Mouse (Mus musculus) MEL (cell line): Measurements from ENCODE around the gene Lyrm1. TPM values are rescaled to one million over a fixed set of nuclear protein-coding genes. Genes with fewer than 3 reads are reported as not detected.

Source experiments
- DNase-seq: peaks from one replicate; pipeline ENCODE4 v3.0.0; 2011; ENCODE audit warnings: low read depth, low spot score
- H3K27ac ChIP-seq: 2 replicates; pipeline ENCODE4 v1.5.1; 2012; ENCODE audit warnings: low read depth, mild to moderate bottlenecking, control low read depth, low read length, moderate library complexity; ENCODE audit not compliant: control insufficient read depth
- H3K27me3 ChIP-seq, 2 experiments: fragments of 150-350 bp in 1 of 2; sonication (generic) in 1 of 2; 2 replicates each; pipeline ENCODE4 v1.6.1; 2012; ENCODE audit warnings: low read length in 2 of 2, mild to moderate bottlenecking in 2 of 2, improper control_type of control experiment in 1 of 2, moderate library complexity in 1 of 2; ENCODE audit not compliant: insufficient read depth in 2 of 2, control insufficient read depth in 1 of 2
- H3K36me3 ChIP-seq, 2 experiments: 2 replicates each; pipeline ENCODE4 v1.6.1; 2012 to 2014; ENCODE audit warnings: low read length in 2 of 2, improper control_type of control experiment in 1 of 2, inconsistent platforms in 1 of 2, mild to moderate bottlenecking in 1 of 2; ENCODE audit not compliant: insufficient read depth in 2 of 2, control insufficient read depth in 1 of 2
- H3K4me1 ChIP-seq, 2 experiments: fragments of 150-350 bp in 1 of 2; sonication (generic) in 1 of 2; 2 replicates each; pipeline ENCODE4 v1.6.1; 2012; ENCODE audit warnings: low read length in 2 of 2, improper control_type of control experiment in 1 of 2, mild to moderate bottlenecking in 1 of 2; ENCODE audit not compliant: insufficient read depth in 2 of 2, control insufficient read depth in 1 of 2
- H3K4me3 ChIP-seq, 2 experiments: fragments of 150-350 bp in 1 of 2; sonication (generic) in 1 of 2; 2 replicates each; pipeline ENCODE4 v1.5.1; 2012; ENCODE audit warnings: low read depth in 2 of 2, low read length in 2 of 2, mild to moderate bottlenecking in 2 of 2, moderate library complexity in 2 of 2, control low read depth in 1 of 2, improper control_type of control experiment in 1 of 2; ENCODE audit not compliant: control insufficient read depth in 1 of 2, insufficient read depth in 1 of 2
- H3K79me2 ChIP-seq: 2 replicates; pipeline ENCODE4 v1.6.1; 2012; ENCODE audit warnings: mild to moderate bottlenecking, low read length, moderate library complexity; ENCODE audit not compliant: control insufficient read depth, poor library complexity, insufficient read depth
- H3K9ac ChIP-seq: 2 replicates; pipeline ENCODE4 v1.6.1; 2012; ENCODE audit warnings: low read depth, mild to moderate bottlenecking, control low read depth, low read length, moderate library complexity; ENCODE audit not compliant: control insufficient read depth, poor library complexity, severe bottlenecking
- H3K9me3 ChIP-seq: fragments of 150-350 bp; sonication (generic); replicated peaks from 2 replicates; pipeline ENCODE4 v1.6.1; 2012; ENCODE audit warnings: mild to moderate bottlenecking, low read length, improper control_type of control experiment, moderate library complexity; ENCODE audit not compliant: insufficient read depth
- BHLHE40 ChIP-seq: IDR thresholded peaks from 2 replicates; pipeline ENCODE4 v1.6.1; 2012; ENCODE audit warnings: low read depth, mild to moderate bottlenecking, inconsistent platforms, low read length, improper control_type of control experiment, borderline replicate concordance
- CHD1 ChIP-seq: IDR thresholded peaks from 2 replicates; pipeline ENCODE4 v1.6.1; 2012; ENCODE audit warnings: low read depth, mild to moderate bottlenecking, inconsistent platforms, low read length, improper control_type of control experiment
- CTCF ChIP-seq, 3 experiments: IDR thresholded peaks in 2 of 3; conservative IDR thresholded peaks in 1 of 3; 2 replicates each; pipeline ENCODE4 v1.5.1; 2011 to 2012; ENCODE audit warnings: low read length in 3 of 3, low read depth in 2 of 3, mild to moderate bottlenecking in 2 of 3, improper control_type of control experiment in 1 of 3, inconsistent platforms in 1 of 3, mixed read lengths in 1 of 3, moderate library complexity in 1 of 3; ENCODE audit not compliant: control insufficient read depth in 1 of 3, insufficient read depth in 1 of 3, poor library complexity in 1 of 3, severe bottlenecking in 1 of 3
- E2F4 ChIP-seq: IDR thresholded peaks from 2 replicates; pipeline ENCODE4 v1.6.1; 2011; ENCODE audit warnings: low read depth, low read length, improper control_type of control experiment, borderline replicate concordance
- ELF1 ChIP-seq: IDR thresholded peaks from 2 replicates; pipeline ENCODE4 v1.6.1; 2014; ENCODE audit warnings: low read depth, mild to moderate bottlenecking, inconsistent platforms, low read length, improper control_type of control experiment, moderate library complexity
- EP300 ChIP-seq, 2 experiments: IDR thresholded peaks; 2 replicates each; pipeline ENCODE4 v1.6.1; 2011; ENCODE audit warnings: improper control_type of control experiment in 2 of 2, low read length in 2 of 2, low read depth in 1 of 2, mild to moderate bottlenecking in 1 of 2
- GABPA ChIP-seq: IDR thresholded peaks from 2 replicates; pipeline ENCODE4 v1.6.1; 2012; ENCODE audit warnings: low read depth, mild to moderate bottlenecking, inconsistent platforms, low read length, improper control_type of control experiment, moderate library complexity
- GATA1 ChIP-seq: IDR thresholded peaks from 2 replicates; pipeline ENCODE4 v1.6.1; 2011; ENCODE audit warnings: low read depth, low read length, improper control_type of control experiment
- KAT2A ChIP-seq: conservative IDR thresholded peaks from 2 replicates; pipeline ENCODE4 v1.6.1; 2012; ENCODE audit warnings: low read depth, low read length, improper control_type of control experiment, inconsistent platforms
- MXI1 ChIP-seq: IDR thresholded peaks from 2 replicates; pipeline ENCODE4 v1.6.1; 2011; ENCODE audit warnings: mild to moderate bottlenecking, low read depth, low read length, improper control_type of control experiment
- MYB ChIP-seq: IDR thresholded peaks from 2 replicates; pipeline ENCODE4 v1.6.1; 2011; ENCODE audit warnings: mild to moderate bottlenecking, low read depth, low read length, improper control_type of control experiment
- NRF1 ChIP-seq: IDR thresholded peaks from 2 replicates; pipeline ENCODE4 v1.6.1; 2014; ENCODE audit warnings: low read depth, mild to moderate bottlenecking, inconsistent platforms, low read length, improper control_type of control experiment, moderate library complexity; ENCODE audit not compliant: poor library complexity, insufficient read depth, severe bottlenecking
- POLR2AphosphoS5 ChIP-seq: IDR thresholded peaks from 2 replicates; pipeline ENCODE4 v1.6.1; 2012; ENCODE audit warnings: low read depth, borderline replicate concordance, mild to moderate bottlenecking, inconsistent platforms, low read length, moderate library complexity, mixed read lengths
- RAD21 ChIP-seq: IDR thresholded peaks from 2 replicates; pipeline ENCODE4 v1.6.1; 2011; ENCODE audit warnings: mild to moderate bottlenecking, low read depth, low read length, improper control_type of control experiment
- TAL1 ChIP-seq: IDR thresholded peaks from 2 replicates; pipeline ENCODE4 v1.6.1; 2012; ENCODE audit warnings: mild to moderate bottlenecking, inconsistent platforms, low read length, moderate library complexity, mixed read lengths
- TBP ChIP-seq: IDR thresholded peaks from 2 replicates; pipeline ENCODE4 v1.8.0; 2011; ENCODE audit warnings: low read depth, low read length, improper control_type of control experiment
- TCF12 ChIP-seq: IDR thresholded peaks from 2 replicates; pipeline ENCODE4 v1.6.1; 2014; ENCODE audit warnings: low read depth, mild to moderate bottlenecking, inconsistent platforms, low read length, improper control_type of control experiment, moderate library complexity
- UBTF ChIP-seq: IDR thresholded peaks from 2 replicates; pipeline ENCODE4 v1.6.1; 2012; ENCODE audit warnings: low read depth, mild to moderate bottlenecking, inconsistent platforms, low read length, improper control_type of control experiment, moderate library complexity, borderline replicate concordance; ENCODE audit not compliant: insufficient read depth
- USF2 ChIP-seq, 2 experiments: IDR thresholded peaks; 2 replicates each; pipeline ENCODE4 v1.6.1; 2011 to 2012; ENCODE audit warnings: improper control_type of control experiment in 2 of 2, low read length in 2 of 2, borderline replicate concordance in 1 of 2, inconsistent platforms in 1 of 2, low read depth in 1 of 2, mild to moderate bottlenecking in 1 of 2; ENCODE audit not compliant: insufficient read depth in 1 of 2
- ZMIZ1 ChIP-seq: IDR thresholded peaks from 2 replicates; pipeline ENCODE4 v1.6.1; 2012; ENCODE audit warnings: low read depth, mild to moderate bottlenecking, inconsistent platforms, low read length, improper control_type of control experiment, moderate library complexity
- polyA plus RNA-seq, 2 experiments: library from polyadenylated mRNA; stranded (reverse) in 1 of 2; unstranded in 1 of 2; fragments of >175 nt in 1 of 2; fragments of >200 nt in 1 of 2; gene quantifications; 2 replicates each; pipeline versions ENCODE4 v1.2.1 to v1.2.4; 2012; ENCODE audit warnings: low replicate concordance in 2 of 2, low read depth in 1 of 2; ENCODE audit not compliant: insufficient read length in 2 of 2, insufficient read depth in 1 of 2, missing spikeins in 1 of 2
- total RNA-seq: library from RNA; depleted of rRNA; stranded (reverse); fragments of 300-350 nt; gene quantifications from 2 replicates; pipeline ENCODE4 v1.2.3, GENCODE M21; 2012

Gene Lyrm1
- total and polyA plus RNA-seq, 3 experiments: 4.0 to 4.4 TPM; not detected in 1

DNA sequence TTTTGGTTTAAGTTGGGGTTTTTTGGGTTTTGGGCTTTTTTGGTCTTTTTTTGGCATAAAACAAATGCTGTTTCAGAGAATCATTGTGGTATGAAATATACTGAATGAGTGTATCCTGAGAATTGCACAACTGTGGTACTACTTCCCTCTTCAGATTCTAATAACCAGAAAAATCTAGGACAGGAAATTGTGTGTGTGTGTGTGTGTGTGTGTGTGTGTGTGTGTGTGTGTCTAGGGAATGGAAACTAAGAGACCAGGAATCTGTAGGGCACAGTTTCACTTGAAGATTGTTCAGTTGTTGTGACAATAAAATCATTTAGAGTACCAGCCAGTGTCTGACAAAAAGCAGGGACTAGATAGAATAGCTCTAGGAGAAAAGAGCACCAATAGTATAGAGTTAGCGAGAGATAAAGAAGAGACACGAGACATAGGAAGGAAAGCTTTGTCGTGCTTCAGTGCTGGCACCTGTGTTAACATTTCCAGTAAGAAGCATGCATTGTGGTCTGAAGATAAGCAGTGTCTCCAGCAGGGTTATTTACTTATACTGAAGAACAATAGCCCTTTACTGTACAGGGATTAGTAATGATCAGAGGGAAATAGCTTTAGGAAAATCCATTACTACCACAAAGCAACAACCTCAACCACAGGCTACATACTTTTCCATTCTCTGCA lies 3.9 kb downstream of the Lyrm1 start:
- peaks cover 0 to 28% of the 10 kb centered on the region in 2 experiments; a peak in 2 of 4 replicates for H3K36me3 ChIP-seq
- H3K4me3 ChIP-seq: no peak overlapping the region
- H3K27ac ChIP-seq: no peak overlapping the region
- no peaks in the 10 kb centered on the region for H3K9me3 ChIP-seq
- H3K27me3 ChIP-seq: no peaks in the 10 kb centered on the region
- H3K4me1 ChIP-seq: peaks cover 10 to 17% of the 10 kb centered on the region in 2 experiments
- peak; percentile 43; the same call in 1 of the 2 replicates for TF ChIP-seq BHLHE40
- no peak for TF ChIP-seq TAL1
- peak; percentile 44; the same call in 1 of the 2 replicates for TF ChIP-seq GATA1
- TF ChIP-seq TCF12: peak; percentile 42; the same call in 1 of the 2 replicates
- TF ChIP-seq EP300 (IDR thresholded peaks at IDR 0.05; ENCODE audit: low read depth in 1 of 2, low read length in 2 of 2): peak; percentile 13 to 40; a peak in 1 of 4 replicates
- 0 out of 2 replicates have a peak, but pooled peaks have one; percentile 34 for TF ChIP-seq TBP
- TF ChIP-seq ZMIZ1: no peak
- TF ChIP-seq, all 39 proteins: peak for 5
- no peak overlapping the region for H3K9ac ChIP-seq
- no peaks in the 10 kb centered on the region for H3K79me2 ChIP-seq
- peak; percentile 51 for DNase-seq

- TF ChIP-seq E2F4 (no peak), ELF1 (no peak), POLR2AphosphoS5 (no peak), ZMIZ1 (no peak), TAL1 (no peak), RAD21 (no peak), CTCF (IDR thresholded peaks at IDR 0.05 in 2 of 3, conservative IDR thresholded peaks at IDR 0.05 in 1 of 3; ENCODE audit: control insufficient read depth in 1 of 3, insufficient read depth in 1 of 3, low read depth in 2 of 3, low read length in 3 of 3, poor library complexity in 1 of 3, severe bottlenecking in 1 of 3) (no peak), CHD1 (no peak), GABPA (no peak), EP300 (IDR thresholded peaks at IDR 0.05; ENCODE audit: low read depth in 1 of 2, low read length in 2 of 2) (no peak), NRF1 (no peak), MYB (no peak), UBTF (no peak), USF2 (IDR thresholded peaks at IDR 0.05; ENCODE audit: borderline replicate concordance in 1 of 2, insufficient read depth in 1 of 2, low read depth in 1 of 2, low read length in 2 of 2) (no peak), KAT2A (no peak), MXI1 (no peak)
- Histone ChIP-seq H3K4me1 (no peaks in the 10 kb centered on the region), H3K9ac (no peak overlapping the region), H3K36me3 (no peaks in the 10 kb centered on the region), H3K9me3 (no peaks in the 10 kb centered on the region), H3K27me3 (no peaks in the 10 kb centered on the region), H3K79me2 (no peaks in the 10 kb centered on the region), H3K27ac (no peak overlapping the region), H3K4me3 (no peak overlapping the region)
- DNase-seq: no peak
Observed at GRCm38 (mm10) chr7:119906523-119907215, 11.0 kb downstream of the Lyrm1 start.
